Mouse (Mus musculus) liver, adult 2 months (tissue): ENCODE measurements around the gene Cdc42.

Source experiments
- CTCF ChIP-seq: fragments of 200-500 bp; IDR thresholded peaks from 2 replicates; pipeline ENCODE4 v1.5.1; 2011; ENCODE audit warnings: low read depth, low read length, control low read depth
- POLR2A ChIP-seq: fragments of 200-500 bp; IDR thresholded peaks from 2 replicates; pipeline ENCODE4 v1.6.1; 2011; ENCODE audit warnings: low read length, control low read depth; ENCODE audit not compliant: insufficient read depth; ENCODE audit errors: extremely low read depth

GRCm38 (mm10) chr4:137357517-137358254, at the start of gene Cdc42:
- TF ChIP-seq POLR2A (peak; percentile 92), CTCF (no peak)
